Mouse (Mus musculus) hindbrain, embryonic 16.5 days (tissue): ENCODE measurements around the gene Zc3h10. TPM values are rescaled to one million over a fixed set of nuclear protein-coding genes. Genes with fewer than 3 reads are reported as not detected.

Source experiments
- ATAC-seq: fragments of 200-750 bp; cut with Nextera tagmentation; 2 replicates; pipeline ENCODE4 v1.8.0; 2017; ENCODE audit warnings: moderate TSS enrichment, moderate library complexity
- H3K27ac ChIP-seq: fragments of 300-500 bp; sonication (generic); 2 replicates; pipeline ENCODE4 v1.5.1; 2014; ENCODE audit warnings: low read depth, mild to moderate bottlenecking, control low read depth, low read length, moderate library complexity
- H3K27me3 ChIP-seq: fragments of 300-500 bp; sonication (generic); replicated peaks from 2 replicates; pipeline ENCODE4 v1.6.1; 2014; ENCODE audit warnings: low read length; ENCODE audit not compliant: control insufficient read depth, insufficient read depth
- H3K36me3 ChIP-seq: fragments of 300-500 bp; sonication (generic); 2 replicates; pipeline ENCODE4 v1.6.1; 2014; ENCODE audit warnings: mild to moderate bottlenecking, low read length, moderate library complexity, mixed read lengths; ENCODE audit not compliant: control insufficient read depth, insufficient read depth
- H3K4me1 ChIP-seq: fragments of 300-500 bp; sonication (generic); 2 replicates; pipeline ENCODE4 v1.6.1; 2014; ENCODE audit warnings: low read depth, low read length; ENCODE audit not compliant: control insufficient read depth, insufficient read depth
- H3K4me2 ChIP-seq: fragments of 300-500 bp; sonication (generic); 2 replicates; pipeline ENCODE4 v1.6.1; 2014; ENCODE audit warnings: mild to moderate bottlenecking, low read length, control low read depth, moderate library complexity
- H3K4me3 ChIP-seq: fragments of 300-500 bp; sonication (generic); 2 replicates; pipeline ENCODE4 v1.5.1; 2014; ENCODE audit warnings: mild to moderate bottlenecking, low read length, control low read depth, moderate library complexity
- H3K9ac ChIP-seq: fragments of 300-500 bp; sonication (generic); 2 replicates; pipeline ENCODE4 v1.6.1; 2014; ENCODE audit warnings: low read depth, mild to moderate bottlenecking, control low read depth, low read length, moderate library complexity
- H3K9me3 ChIP-seq: fragments of 300-500 bp; sonication (generic); 2 replicates; pipeline ENCODE4 v1.6.1; 2014; ENCODE audit warnings: mild to moderate bottlenecking, low read length, moderate library complexity; ENCODE audit not compliant: control insufficient read depth
- WGBS: fragments of 180-500 bp; shearing (Covaris S2); extraction: QIAGEN DNeasy Blood & Tissue Kit; methylation state at CpG from one replicate; pipeline ENCODE4 v1.1.7; 2014; 5-methylcytosine and 5-hydroxymethylcytosine counted together
- polyA plus RNA-seq: library from polyadenylated mRNA; unstranded; fragments of >200 nt; fragmentation: Nextera tagmentation; extraction: Ambion mirVana; gene quantifications from 2 replicates; pipeline ENCODE4 v1.2.1, GENCODE M21; 2015

The Zc3h10 gene
- polyA plus RNA-seq = 16.7 and 17.0 TPM in 2 replicates

GRCm38 (mm10) chr10:128547361-128548032 is at the start of gene Zc3h10:
Zc3h10 (minus strand) TSS chr10:128547774.
- WGBS = under 1% methylated on average over 39 of the region's 50 CpGs
- H3K4me2 ChIP-seq = peak within 1 kb of the TSS; percentile 64
- H3K4me3 ChIP-seq = peak within 1 kb of the TSS; percentile 49
- H3K9me3 ChIP-seq = no peaks in the 10 kb centered on the region
- H3K27me3 ChIP-seq = no peaks in the 10 kb centered on the region
- peaks cover 7% of the 10 kb centered on the region for H3K4me1 ChIP-seq
- peak within 1 kb of the TSS; percentile 92 for H3K27ac ChIP-seq
- peak within 1 kb of the TSS; percentile 83 for H3K9ac ChIP-seq
- ATAC-seq = peak; percentile 89
- H3K36me3 ChIP-seq = peaks cover 24% of the 10 kb centered on the region

GRCm38 (mm10) chr10:128592797-128593196 is 45.2 kb upstream of the Zc3h10 start:
- Histone ChIP-seq H3K4me3 (no peak overlapping the region), H3K9ac (no peak overlapping the region), H3K27me3 (peaks cover 21% of the 10 kb centered on the region), H3K4me1 (peaks cover 9% of the 10 kb centered on the region), H3K27ac (no peak overlapping the region), H3K4me2 (no peak overlapping the region), H3K9me3 (no peaks in the 10 kb centered on the region), H3K36me3 (no peaks in the 10 kb centered on the region)
- 69% methylated on average over 5 of the region's 5 CpGs for WGBS
- ATAC-seq = no peak

- no peak overlapping the region for H3K4me2 ChIP-seq
- no peak for ATAC-seq
- no peak overlapping the region for H3K4me3 ChIP-seq
- no peak overlapping the region for H3K27ac ChIP-seq
- H3K4me1 ChIP-seq = peaks cover 9% of the 10 kb centered on the region
- no peak overlapping the region for H3K9ac ChIP-seq
- H3K36me3 ChIP-seq = no peaks in the 10 kb centered on the region
- peaks cover 31% of the 10 kb centered on the region for H3K27me3 ChIP-seq
- WGBS = 87% methylated on average over 6 of the region's 6 CpGs
- H3K9me3 ChIP-seq = no peaks in the 10 kb centered on the region
These were observed 43.9 kb upstream of the Zc3h10 start for GRCm38 (mm10) chr10:128591436-128591835.

- H3K4me1 ChIP-seq = peaks cover 9% of the 10 kb centered on the region
- WGBS = 0% methylated on average over 41 of the region's 43 CpGs
- no peaks in the 10 kb centered on the region for H3K36me3 ChIP-seq
- H3K4me3 ChIP-seq = peak overlapping the region; percentile 66
- H3K9ac ChIP-seq = peak overlapping the region; percentile 67
- H3K9me3 ChIP-seq = no peaks in the 10 kb centered on the region
- ATAC-seq = peak; percentile 41; the same call in 1 of the 2 replicates
- no peak overlapping the region for H3K27ac ChIP-seq
- H3K27me3 ChIP-seq = peaks cover 38% of the 10 kb centered on the region
- peak overlapping the region; percentile 99 for H3K4me2 ChIP-seq
These were observed 42.7 kb upstream of the Zc3h10 start for GRCm38 (mm10) chr10:128590193-128590690.

- Histone ChIP-seq H3K4me2 (peak within 1 kb of the TSS; percentile 99), H3K27me3 (peaks cover 38% of the 10 kb centered on the region), H3K9ac (peak within 1 kb of the TSS; percentile 67), H3K27ac (no peak within 1 kb of the TSS), H3K9me3 (no peaks in the 10 kb centered on the region), H3K4me1 (peaks cover 9% of the 10 kb centered on the region), H3K4me3 (peak within 1 kb of the TSS; percentile 66), H3K36me3 (no peaks in the 10 kb centered on the region)
- under 1% methylated on average over 43 of the region's 43 CpGs for WGBS
- peak; percentile 53; the same call in 1 of the 2 replicates for ATAC-seq
These were observed 42.1 kb upstream of the Zc3h10 start, which contains the start of gene Erbb3 for GRCm38 (mm10) chr10:128589464-128590192. Erbb3 (minus strand) TSS chr10:128589652.

GRCm38 (mm10) chr10:128588775-128589463 is 41.3 kb upstream of the Zc3h10 start:
- peak; percentile 9; the same call in 1 of the 2 replicates for ATAC-seq
- peak overlapping the region; percentile 99 for H3K4me2 ChIP-seq
- H3K4me1 ChIP-seq = peaks cover 9% of the 10 kb centered on the region
- no peaks in the 10 kb centered on the region for H3K9me3 ChIP-seq
- H3K27me3 ChIP-seq = peaks cover 42% of the 10 kb centered on the region
- peak overlapping the region; percentile 67 for H3K9ac ChIP-seq
- H3K4me3 ChIP-seq = peak overlapping the region; percentile 66
- no peaks in the 10 kb centered on the region for H3K36me3 ChIP-seq
- WGBS = 5% methylated on average over 23 of the region's 23 CpGs
- no peak overlapping the region for H3K27ac ChIP-seq

GRCm38 (mm10) chr10:128588136-128588535 is 40.6 kb upstream of the Zc3h10 start:
- ATAC-seq = no peak
- Histone ChIP-seq H3K4me2 (no peak overlapping the region), H3K27me3 (peaks cover 42% of the 10 kb centered on the region), H3K36me3 (no peaks in the 10 kb centered on the region), H3K9me3 (no peaks in the 10 kb centered on the region), H3K27ac (no peak overlapping the region), H3K4me3 (no peak overlapping the region), H3K4me1 (peaks cover 9% of the 10 kb centered on the region), H3K9ac (no peak overlapping the region)
- 20% methylated on average over 1 of the region's 1 CpGs for WGBS

- Histone ChIP-seq H3K27ac (no peak overlapping the region), H3K36me3 (no peaks in the 10 kb centered on the region), H3K9me3 (no peaks in the 10 kb centered on the region), H3K4me2 (no peak overlapping the region), H3K27me3 (peaks cover 42% of the 10 kb centered on the region), H3K9ac (no peak overlapping the region), H3K4me1 (peaks cover 9% of the 10 kb centered on the region), H3K4me3 (no peak overlapping the region)
- no peak for ATAC-seq
- WGBS = 59% methylated on average over 8 of the region's 8 CpGs
These were observed 40.1 kb upstream of the Zc3h10 start for GRCm38 (mm10) chr10:128587697-128588096.
